Mouse (Mus musculus) CD4-positive, CD25-positive, alpha-beta regulatory T cell, adult 2 months (primary cell): Measurements from ENCODE around the gene Gm28079.
"Not testable (repeated sequence)": the region's sequence is repeated elsewhere in the genome, so short reads cannot be mapped to it uniquely, and the experiment has no call there.

Source experiments
- DNase-seq: peaks from one replicate; pipeline ENCODE4 v3.0.0-alpha.2; 2012; ENCODE audit warnings: low read depth, low spot score

Gm28079 gene

DNA sequence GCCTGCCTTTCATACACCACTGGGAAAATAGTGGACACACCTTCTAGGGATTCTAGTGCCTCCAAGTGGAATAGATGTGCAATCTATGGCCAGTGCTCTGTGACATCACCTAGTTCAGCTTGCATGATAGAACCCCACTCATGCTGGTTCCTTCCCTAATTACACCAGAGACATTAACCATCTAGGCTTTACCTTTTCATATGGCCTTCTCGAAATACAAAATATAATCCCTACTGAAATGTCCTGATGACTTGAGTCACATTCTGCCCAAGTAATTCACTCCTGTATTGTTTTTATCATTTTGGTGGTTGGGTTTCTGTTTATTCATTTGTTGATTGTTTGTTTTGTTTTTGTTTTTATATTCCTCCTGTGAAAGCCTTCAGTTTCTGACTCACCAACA is at the start of gene Gm28079:
TSS of gene Gm28079 (minus strand) at position 101 of the 400 bp plus-strand sequence.
- DNase-seq, result not testable (repeated sequence)
